Mouse (Mus musculus) G1E (cell line): ENCODE measurements around the gene Epb41l2. TPM values are rescaled to one million over a fixed set of nuclear protein-coding genes. Genes with fewer than 3 reads are reported as not detected.

Experiments used
- ATAC-seq: 2 replicates; pipeline ENCODE4 v1.8.0; 2016; ENCODE audit warnings: mild to moderate bottlenecking; ENCODE audit not compliant: insufficient number of reproducible peaks, poor library complexity, low FRiP score, severe bottlenecking; ENCODE audit errors: extremely low read depth
- DNase-seq: peaks from one replicate; pipeline ENCODE4 v3.0.0; 2012; ENCODE audit warnings: low spot score
- H3K27me3 ChIP-seq: 2 replicates; pipeline ENCODE4 v1.6.1; 2012; ENCODE audit warnings: mild to moderate bottlenecking, low read length, inconsistent platforms; ENCODE audit not compliant: insufficient read depth
- H3K36me3 ChIP-seq: replicated peaks from 2 replicates; pipeline ENCODE3; 2012; ENCODE audit warnings: mild to moderate bottlenecking, inconsistent platforms
- H3K4me1 ChIP-seq: 2 replicates; pipeline ENCODE4 v1.6.1; 2012; ENCODE audit warnings: low read depth, low read length, inconsistent platforms, mixed read lengths; ENCODE audit not compliant: insufficient read depth
- H3K4me3 ChIP-seq: 2 replicates; pipeline ENCODE4 v1.5.1; 2012; ENCODE audit warnings: low read depth, mild to moderate bottlenecking, inconsistent platforms, low read length, moderate library complexity, mixed read lengths
- H3K9me3 ChIP-seq: replicated peaks from 2 replicates; pipeline ENCODE4 v1.6.1; 2012; ENCODE audit warnings: inconsistent platforms
- CTCF ChIP-seq: IDR thresholded peaks from 2 replicates; pipeline ENCODE4 v1.5.1; 2012; ENCODE audit warnings: low read depth, low read length, inconsistent platforms, mixed read lengths
- GATA1 ChIP-seq: IDR thresholded peaks from 2 replicates; pipeline ENCODE4 v1.6.1; 2012; ENCODE audit warnings: borderline replicate concordance, low read length, inconsistent platforms, mixed read lengths
- GATA2 ChIP-seq: IDR thresholded peaks from 2 replicates; pipeline ENCODE4 v1.6.1; 2012; ENCODE audit warnings: low read depth, low read length, inconsistent platforms, borderline replicate concordance
- POLR2AphosphoS5 ChIP-seq: IDR thresholded peaks from 2 replicates; pipeline ENCODE4 v1.6.1; 2012; ENCODE audit warnings: low read depth, low read length, inconsistent platforms; ENCODE audit not compliant: insufficient replicate concordance
- TAL1 ChIP-seq: conservative IDR thresholded peaks from 2 replicates; pipeline ENCODE4 v1.6.1; 2012; ENCODE audit warnings: low read depth, low read length, inconsistent platforms, mixed read lengths
- polyA plus RNA-seq: library from polyadenylated mRNA; stranded (reverse); fragments of >175 nt; gene quantifications from 2 replicates; pipeline ENCODE4 v1.2.3, GENCODE M21; 2012
- total RNA-seq, 2 experiments: library from RNA; stranded (forward) in 1 of 2; stranded (reverse) in 1 of 2; fragments of 200-1000 nt in 1 of 2; fragments of >200 nt in 1 of 2; fragmentation: Nextera tagmentation in 1 of 2; gene quantifications; 2 replicates each; pipeline ENCODE4 v1.2.3; 2014 to 2017

The Epb41l2 gene
- total RNA-seq (2014; fragmentation: Nextera tagmentation) = not detected in 2 replicates
- total RNA-seq (2017) = 0.23 and 0.71 TPM in 2 replicates
- not detected in 2 replicates for polyA plus RNA-seq

GRCm38 (mm10) chr10:25359208-25359958, at the start of gene Epb41l2:
Gene Epb41l2, plus strand, starts transcription at chr10:25359798.
- no peak within 1 kb of the TSS; the same call in 1 of the 2 replicates for H3K4me3 ChIP-seq
- H3K4me1 ChIP-seq = no peaks in the 10 kb centered on the region
- TF ChIP-seq GATA1 = no peak
- ATAC-seq = no peak
- H3K36me3 ChIP-seq = no peaks in the 10 kb centered on the region
- peaks cover 10% of the 10 kb centered on the region for H3K9me3 ChIP-seq
- no peak for DNase-seq
- H3K27me3 ChIP-seq = no peaks in the 10 kb centered on the region

GRCm38 (mm10) chr10:25309996-25310395, 49.6 kb upstream of the Epb41l2 start:
- no peak for DNase-seq
- Histone ChIP-seq H3K36me3 (no peaks in the 10 kb centered on the region), H3K9me3 (no peaks in the 10 kb centered on the region), H3K27me3 (no peaks in the 10 kb centered on the region), H3K4me3 (no peak overlapping the region), H3K4me1 (no peaks in the 10 kb centered on the region)
- no peak for ATAC-seq
- TF ChIP-seq GATA1 = no peak
- TF ChIP-seq GATA2 = no peak
- TF ChIP-seq POLR2AphosphoS5 = no peak
- no peak for TF ChIP-seq TAL1
- TF ChIP-seq CTCF = no peak

- TF ChIP-seq GATA2 (no peak), TAL1 (no peak), POLR2AphosphoS5 (no peak), GATA1 (no peak), CTCF (no peak)
- ATAC-seq (no peak), DNase-seq (no peak)
- Histone ChIP-seq H3K4me1 (no peaks in the 10 kb centered on the region), H3K9me3 (no peaks in the 10 kb centered on the region), H3K27me3 (no peaks in the 10 kb centered on the region), H3K4me3 (no peak overlapping the region), H3K36me3 (no peaks in the 10 kb centered on the region)
Observed at GRCm38 (mm10) chr10:25310736-25311135, 48.9 kb upstream of the Epb41l2 start.

DNA sequence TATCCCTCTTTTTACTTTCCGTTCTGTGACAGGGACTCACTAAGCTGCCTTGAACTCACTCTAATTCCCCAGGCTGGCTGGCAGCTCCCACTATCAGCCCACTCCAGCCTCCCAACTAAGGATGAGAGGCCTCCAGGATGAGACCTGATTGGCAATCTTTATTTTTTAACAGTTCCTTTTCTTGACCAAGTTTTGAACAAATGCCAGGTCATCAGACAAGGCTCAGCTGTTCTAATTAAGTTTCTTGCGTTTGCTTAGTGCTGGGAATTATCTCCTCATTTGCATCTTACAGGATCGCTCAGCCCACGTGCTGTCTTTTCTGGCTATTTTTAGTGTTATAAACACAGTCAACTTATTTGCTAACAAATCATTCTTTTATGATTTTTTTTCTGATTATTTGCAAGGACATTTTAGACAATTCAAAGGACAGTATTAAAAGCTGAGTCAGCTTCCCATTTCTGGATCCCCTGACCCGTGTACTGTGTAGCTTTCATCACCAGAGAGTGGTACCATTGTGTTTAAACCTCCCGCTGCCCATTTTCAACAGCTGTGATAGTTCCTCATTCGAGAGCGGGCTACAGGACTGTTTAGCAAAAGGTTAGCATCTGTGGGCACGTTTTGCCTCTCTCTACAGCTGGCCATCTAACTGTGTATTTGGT, 47.9 kb upstream of the Epb41l2 start:
- no peak for TF ChIP-seq TAL1
- TF ChIP-seq GATA2 = no peak
- DNase-seq (no peak), ATAC-seq (no peak)

GRCm38 (mm10) chr10:25313856-25314584, 45.6 kb upstream of the Epb41l2 start:
- no peak overlapping the region for H3K4me3 ChIP-seq
- DNase-seq = no peak
- H3K9me3 ChIP-seq = no peaks in the 10 kb centered on the region
- no peak for ATAC-seq
- no peak for TF ChIP-seq GATA1
- no peak for TF ChIP-seq GATA2
- TF ChIP-seq POLR2AphosphoS5 = no peak
- no peak for TF ChIP-seq TAL1
- TF ChIP-seq CTCF = no peak
- no peaks in the 10 kb centered on the region for H3K36me3 ChIP-seq
- no peaks in the 10 kb centered on the region for H3K27me3 ChIP-seq
- H3K4me1 ChIP-seq = no peaks in the 10 kb centered on the region

More for the DNA sequence above, 47.9 kb upstream of the Epb41l2 start:
- Histone ChIP-seq H3K27me3 (no peaks in the 10 kb centered on the region), H3K4me3 (no peak overlapping the region), H3K4me1 (no peaks in the 10 kb centered on the region), H3K36me3 (no peaks in the 10 kb centered on the region), H3K9me3 (no peaks in the 10 kb centered on the region)

GRCm38 (mm10) chr10:25317665-25318064, 41.9 kb upstream of the Epb41l2 start:
- Histone ChIP-seq H3K4me1 (no peaks in the 10 kb centered on the region), H3K27me3 (no peaks in the 10 kb centered on the region), H3K4me3 (no peak overlapping the region), H3K36me3 (no peaks in the 10 kb centered on the region), H3K9me3 (no peaks in the 10 kb centered on the region)
- TF ChIP-seq POLR2AphosphoS5 (no peak), TAL1 (no peak), CTCF (no peak), GATA1 (no peak), GATA2 (no peak)
- no peak for ATAC-seq
- DNase-seq = no peak
